Mouse (Mus musculus) fibroblast of lung, adult 2 months (primary cell): ENCODE measurements around the gene A26c2.

Experiments
- DNase-seq: peaks from one replicate; pipeline ENCODE4 v3.0.0-alpha.2; 2011; ENCODE audit warnings: low read depth

A26c2 gene

DNA sequence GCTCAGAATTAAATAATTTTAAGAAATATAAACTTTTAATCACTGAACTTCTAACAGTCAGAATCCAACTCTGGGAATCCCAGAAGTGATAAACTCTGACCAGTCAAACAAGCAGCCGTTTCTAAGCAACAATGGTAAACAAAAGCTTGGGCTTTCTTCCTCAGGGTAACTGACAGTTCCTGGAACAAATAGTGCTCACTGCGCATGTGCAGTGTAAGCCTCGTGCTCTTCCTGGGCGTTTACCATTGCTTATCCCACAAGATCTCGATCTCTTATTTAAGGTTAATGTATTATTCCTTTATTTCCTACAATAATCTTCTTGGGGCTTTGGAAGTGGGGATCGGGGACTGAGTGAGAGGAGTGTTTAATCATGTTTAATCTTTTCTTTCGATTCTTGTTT, at the start of gene A26c2:
Gene A26c2, minus strand, starts transcription at position 101 of the 400 bp plus-strand sequence.
- no peak for DNase-seq

DNA sequence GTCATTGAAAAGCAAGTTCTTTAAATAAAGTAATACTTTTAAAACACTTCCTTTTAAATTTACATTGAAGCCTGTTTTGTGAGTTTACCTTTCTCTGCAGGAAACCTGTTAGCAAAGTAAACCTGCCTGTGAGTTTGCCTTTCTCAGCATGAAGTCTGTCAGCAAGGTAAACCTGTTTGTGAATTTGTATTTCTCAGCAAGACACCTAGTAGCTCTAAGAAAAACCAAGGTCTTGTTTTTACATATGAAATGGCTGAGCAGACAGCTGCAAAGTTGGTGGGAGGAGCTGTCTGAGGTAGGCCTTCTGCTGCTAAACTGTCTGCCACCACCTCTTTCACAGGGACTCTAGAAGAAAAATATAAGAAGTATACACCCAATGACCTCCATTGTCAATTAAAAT, 28.0 kb upstream of the A26c2 start:
- no peak for DNase-seq
